Mouse (Mus musculus): Measurements from ENCODE around the gene Map3k6. TPM values are rescaled to one million over a fixed set of nuclear protein-coding genes. Genes with fewer than 3 reads are reported as not detected.

Map3k6 gene
- polyA plus RNA-seq, 1 experiment from 2014 or later, result 2.7 TPM

Small RNAs within 50 kb of the gene (microRNA-seq; reads per million reads assigned to microRNA genes)
- 0.91 reads per million for gene Mir7017

Other genes starting within 250 kb of the Map3k6 start
- gene Ahdc1, start 229.6 kb upstream of the Map3k6 start, polyA plus RNA-seq (2016; fragmentation: Nextera tagmentation; extraction: Ambion mirVana), result 12.7 and 14.6 TPM in 2 replicates
- 78.8 and 88.4 TPM in 2 replicates for gene Wasf2, start 110.3 kb upstream of the Map3k6 start, polyA plus RNA-seq (2016; fragmentation: Nextera tagmentation; extraction: Ambion mirVana)
- 2.2 and 3.7 TPM in 2 replicates for gene Cd164l2, start 28.7 kb upstream of the Map3k6 start, polyA plus RNA-seq (2016; fragmentation: Nextera tagmentation; extraction: Ambion mirVana)
- gene Gpr3, start 28.3 kb upstream of the Map3k6 start, polyA plus RNA-seq (2016; fragmentation: Nextera tagmentation; extraction: Ambion mirVana), result 0.13 TPM in 1 of 2 replicates, not detected in the other
- gene Sytl1, start 22.3 kb downstream of the Map3k6 start, polyA plus RNA-seq (2016; fragmentation: Nextera tagmentation; extraction: Ambion mirVana), result 2.3 and 2.8 TPM in 2 replicates
- 80.2 and 81.8 TPM in 2 replicates for gene Tmem222, start 37.0 kb downstream of the Map3k6 start, polyA plus RNA-seq (2016; fragmentation: Nextera tagmentation; extraction: Ambion mirVana)
- 17.0 and 18.7 TPM in 2 replicates for gene Wdtc1, start 112.7 kb downstream of the Map3k6 start, polyA plus RNA-seq (2016; fragmentation: Nextera tagmentation; extraction: Ambion mirVana)
- gene Slc9a1, start 128.9 kb downstream of the Map3k6 start, polyA plus RNA-seq (2016; fragmentation: Nextera tagmentation; extraction: Ambion mirVana), result 7.6 and 7.9 TPM in 2 replicates
- gene Tent5b, start 239.3 kb downstream of the Map3k6 start, polyA plus RNA-seq (2016; fragmentation: Nextera tagmentation; extraction: Ambion mirVana), result 1.9 and 2.1 TPM in 2 replicates

All from embryonic facial prominence, embryonic 12.5 days (tissue).